Mouse (Mus musculus) intestine, postnatal 0 days (tissue): ENCODE data around the gene Frg2f1. TPM values are rescaled to one million over a fixed set of nuclear protein-coding genes. Genes with fewer than 3 reads are reported as not detected.
A peak's percentile ranks its signal among the peaks of the same experiment; 100 is the strongest.

Experiments used
- ATAC-seq: fragments of 200-750 bp; cut with Nextera tagmentation; 2 replicates; pipeline ENCODE4 v1.8.0; 2017; ENCODE audit warnings: mild to moderate bottlenecking, moderate TSS enrichment, moderate library complexity
- H3K27ac ChIP-seq: fragments of 300-500 bp; sonication (generic); 2 replicates; pipeline ENCODE4 v1.5.1; 2014; ENCODE audit warnings: mild to moderate bottlenecking, low read depth, low read length, moderate library complexity
- H3K27me3 ChIP-seq: fragments of 300-500 bp; sonication (generic); replicated peaks from 2 replicates; pipeline ENCODE4 v1.6.1; 2014; ENCODE audit warnings: low read length, mixed read lengths; ENCODE audit not compliant: control insufficient read depth, insufficient read depth
- H3K36me3 ChIP-seq: fragments of 300-500 bp; sonication (generic); 2 replicates; pipeline ENCODE4 v1.6.1; 2014; ENCODE audit warnings: mild to moderate bottlenecking, moderate library complexity; ENCODE audit not compliant: control insufficient read depth, insufficient read depth
- H3K4me1 ChIP-seq: fragments of 300-500 bp; sonication (generic); replicated peaks from 2 replicates; pipeline ENCODE4 v1.6.1; 2014; ENCODE audit warnings: antibody characterized with exemption, low read length, mixed read lengths; ENCODE audit not compliant: control insufficient read depth, insufficient read depth
- H3K4me2 ChIP-seq: fragments of 300-500 bp; sonication (generic); replicated peaks from 2 replicates; pipeline ENCODE4 v1.6.1; 2014; ENCODE audit warnings: low read depth, mild to moderate bottlenecking, moderate library complexity
- H3K4me3 ChIP-seq: fragments of 300-500 bp; sonication (generic); 2 replicates; pipeline ENCODE4 v1.5.1; 2014; ENCODE audit warnings: low read depth, low read length
- H3K9ac ChIP-seq: fragments of 300-500 bp; sonication (generic); 2 replicates; pipeline ENCODE4 v1.6.1; 2014; ENCODE audit warnings: mild to moderate bottlenecking, low read depth, low read length
- H3K9me3 ChIP-seq: fragments of 300-500 bp; sonication (generic); 2 replicates; pipeline ENCODE4 v1.6.1; 2016; ENCODE audit warnings: mixed run types; ENCODE audit not compliant: control insufficient read depth
- CTCF ChIP-seq: sonication (generic); IDR thresholded peaks from 2 replicates; pipeline ENCODE4 v1.5.1; 2016; ENCODE audit warnings: low read depth, mild to moderate bottlenecking, control low read depth, antibody characterized with exemption, moderate library complexity
- WGBS: fragments of 180-500 bp; shearing (Covaris S2); extraction: QIAGEN DNeasy Blood & Tissue Kit; methylation state at CpG from one replicate; pipeline ENCODE4 v1.1.7; 2014; 5-methylcytosine and 5-hydroxymethylcytosine counted together
- polyA plus RNA-seq: library from polyadenylated mRNA; unstranded; fragments of >200 nt; fragmentation: Nextera tagmentation; extraction: Ambion mirVana; gene quantifications from 2 replicates; pipeline ENCODE4 v1.2.1, GENCODE M21; 2015

Gene Frg2f1
- polyA plus RNA-seq, 1 experiment from 2014 or later: 4.8 TPM

DNA sequence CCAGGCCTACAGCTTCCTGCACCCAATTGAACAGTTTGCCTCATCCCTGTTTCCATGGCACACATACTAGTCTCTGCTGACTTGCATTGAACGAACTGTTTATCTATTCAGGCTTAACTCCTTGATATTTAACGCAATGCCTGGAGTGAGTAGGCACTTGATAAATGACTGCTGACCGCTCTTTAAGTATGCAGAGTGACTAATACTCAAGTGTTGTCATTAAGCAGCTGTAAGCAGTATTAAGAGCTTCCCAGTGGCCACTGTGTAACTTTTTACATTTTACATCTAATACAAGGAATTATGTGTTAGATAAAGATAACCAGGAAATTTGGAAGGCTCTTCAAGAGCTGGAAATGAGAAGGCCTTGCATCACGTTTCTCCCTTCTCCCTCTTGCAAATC, 4.2 kb downstream of the Frg2f1 start:
- no peak overlapping the region for H3K27ac ChIP-seq
- 33% methylated on average over 4 of the region's 4 CpGs for WGBS
- no peak for TF ChIP-seq CTCF
- no peaks in the 10 kb centered on the region for H3K36me3 ChIP-seq
- ATAC-seq: no peak
- H3K9ac ChIP-seq: no peak overlapping the region
- no peaks in the 10 kb centered on the region for H3K27me3 ChIP-seq
- H3K4me2 ChIP-seq: no peak overlapping the region
- no peaks in the 10 kb centered on the region for H3K9me3 ChIP-seq
- H3K4me1 ChIP-seq: peaks cover 7% of the 10 kb centered on the region
- H3K4me3 ChIP-seq: no peak overlapping the region

GRCm38 (mm10) chr4:119531813-119532212, 7.5 kb downstream of the Frg2f1 start:
- H3K9ac ChIP-seq: no peak overlapping the region
- peak; percentile 56 for TF ChIP-seq CTCF
- no peaks in the 10 kb centered on the region for H3K36me3 ChIP-seq
- ATAC-seq: no peak
- no peaks in the 10 kb centered on the region; the same call in 1 of the 2 replicates for H3K4me1 ChIP-seq
- no peaks in the 10 kb centered on the region for H3K9me3 ChIP-seq
- no peak overlapping the region for H3K4me3 ChIP-seq
- H3K4me2 ChIP-seq: no peak overlapping the region
- 70% methylated on average over 2 of the region's 2 CpGs for WGBS
- H3K27ac ChIP-seq: no peak overlapping the region
- no peaks in the 10 kb centered on the region for H3K27me3 ChIP-seq

DNA sequence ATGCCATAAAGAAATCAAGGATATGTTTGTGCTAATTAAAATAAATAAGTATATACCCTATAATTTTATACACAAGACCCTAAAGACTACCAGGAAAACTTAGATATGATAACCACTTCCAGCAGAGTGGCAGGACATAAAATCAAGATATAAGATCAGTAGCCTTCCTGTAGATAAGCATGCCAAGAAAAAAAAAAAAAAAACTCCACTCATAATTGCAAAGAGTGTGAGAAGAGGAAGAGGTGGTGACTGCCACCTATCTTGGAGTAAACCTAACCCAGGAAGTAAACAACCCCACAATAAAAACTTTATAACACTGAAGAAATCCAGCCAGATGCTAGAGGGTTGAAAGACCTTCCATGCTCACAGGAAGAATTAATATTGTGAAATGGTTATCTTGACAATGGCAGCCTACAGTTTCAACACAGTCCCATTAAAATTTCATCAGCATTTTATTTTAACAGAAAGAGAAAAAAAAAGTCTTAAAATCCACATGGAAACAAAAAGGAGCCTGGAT, 12.9 kb downstream of the Frg2f1 start:
- Histone ChIP-seq H3K4me2 (no peak overlapping the region), H3K4me1 (no peaks in the 10 kb centered on the region), H3K27me3 (no peaks in the 10 kb centered on the region), H3K27ac (no peak overlapping the region), H3K4me3 (no peak overlapping the region), H3K9me3 (no peaks in the 10 kb centered on the region), H3K36me3 (no peaks in the 10 kb centered on the region), H3K9ac (no peak overlapping the region)
- no peak for ATAC-seq
- TF ChIP-seq CTCF: no peak

GRCm38 (mm10) chr4:119524466-119524865, 14.9 kb downstream of the Frg2f1 start:
- Histone ChIP-seq H3K27me3 (no peaks in the 10 kb centered on the region), H3K27ac (no peak overlapping the region), H3K4me2 (no peak overlapping the region), H3K9ac (no peak overlapping the region), H3K36me3 (no peaks in the 10 kb centered on the region), H3K4me1 (no peaks in the 10 kb centered on the region), H3K9me3 (no peaks in the 10 kb centered on the region), H3K4me3 (no peak overlapping the region)
- no peak for TF ChIP-seq CTCF
- 79% methylated on average over 2 of the region's 2 CpGs for WGBS
- ATAC-seq: no peak

- no peak for ATAC-seq
- Histone ChIP-seq H3K4me3 (no peak overlapping the region), H3K4me1 (no peaks in the 10 kb centered on the region), H3K27me3 (no peaks in the 10 kb centered on the region), H3K36me3 (no peaks in the 10 kb centered on the region), H3K4me2 (no peak overlapping the region), H3K27ac (no peak overlapping the region), H3K9ac (no peak overlapping the region), H3K9me3 (no peaks in the 10 kb centered on the region)
- TF ChIP-seq CTCF: no peak
- 95% methylated on average over 1 of the region's 1 CpGs for WGBS
Observed at GRCm38 (mm10) chr4:119524010-119524409, 15.3 kb downstream of the Frg2f1 start.

DNA sequence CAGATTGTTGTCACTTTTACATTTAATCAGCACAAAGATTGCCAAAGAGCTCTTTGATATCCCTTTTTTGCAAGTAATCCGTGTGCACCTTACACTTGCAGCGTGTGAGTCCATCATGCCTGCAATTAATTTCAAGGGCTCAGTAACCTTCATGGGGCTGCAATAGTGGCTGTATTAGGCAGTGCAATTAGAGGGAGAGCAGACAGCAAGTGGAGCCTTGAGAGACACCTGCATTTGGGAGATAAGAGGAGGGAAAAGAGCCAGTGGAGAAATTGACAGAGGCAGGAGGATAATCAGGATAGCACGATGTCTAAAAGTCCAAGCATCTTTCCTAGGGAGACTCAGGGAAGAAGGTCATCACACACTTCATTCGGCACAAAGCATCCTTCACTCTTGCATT, 15.8 kb downstream of the Frg2f1 start:
- TF ChIP-seq CTCF: no peak
- Histone ChIP-seq H3K27me3 (no peaks in the 10 kb centered on the region), H3K27ac (no peak overlapping the region), H3K4me2 (no peak overlapping the region), H3K9me3 (no peaks in the 10 kb centered on the region), H3K4me1 (no peaks in the 10 kb centered on the region), H3K4me3 (no peak overlapping the region), H3K36me3 (no peaks in the 10 kb centered on the region), H3K9ac (no peak overlapping the region)
- WGBS: 85% methylated on average over 4 of the region's 4 CpGs
- ATAC-seq: no peak

GRCm38 (mm10) chr4:119512731-119513141, 26.6 kb downstream of the Frg2f1 start:
- Histone ChIP-seq H3K27me3 (no peaks in the 10 kb centered on the region), H3K9ac (no peak overlapping the region), H3K4me3 (no peak overlapping the region), H3K4me2 (no peak overlapping the region), H3K9me3 (no peaks in the 10 kb centered on the region), H3K27ac (no peak overlapping the region), H3K4me1 (no peaks in the 10 kb centered on the region), H3K36me3 (no peaks in the 10 kb centered on the region)
- 57% methylated on average over 3 of the region's 3 CpGs for WGBS
- no peak for TF ChIP-seq CTCF
- ATAC-seq: no peak
